Mouse (Mus musculus): ENCODE measurements at regions not wholly inside any gene's neighbourhood (a gene's known extent, or its start where the extent isn't known, plus 50 kb on each side); places are given as distances from the start of the nearest gene placed in this dataset.

DNA sequence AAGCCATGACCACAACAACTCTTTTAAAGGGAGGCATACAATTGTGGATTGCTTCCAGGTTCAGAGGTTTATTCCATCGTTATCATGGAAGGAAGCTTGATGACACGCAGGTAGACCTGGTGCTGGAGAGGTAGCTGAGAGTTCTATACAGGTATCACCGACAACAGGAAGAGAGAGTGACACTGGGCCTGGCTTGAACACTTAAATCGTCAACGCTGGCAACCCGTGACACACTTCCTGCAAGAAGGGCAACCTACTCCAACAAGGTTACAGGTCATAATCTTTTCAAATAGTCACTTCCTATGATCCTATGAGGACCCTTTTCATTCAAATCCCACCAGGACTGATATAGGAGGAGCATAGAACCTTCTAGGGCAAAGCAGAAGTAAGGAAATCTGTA lies 155.6 kb downstream of the Adamts15 start:
- WGBS, result 96% methylated on average over 6 of the region's 6 CpGs
- no peak for ATAC-seq (ENCODE audit: low FRiP score, low TSS enrichment)
- H3K4me2 ChIP-seq (ENCODE audit: low read length), result no peak overlapping the region
- H3K4me3 ChIP-seq (replicated peaks; ENCODE audit: low read depth, low read length), result no peak overlapping the region
- H3K27me3 ChIP-seq (ENCODE audit: control insufficient read depth, insufficient read depth, low read length), result no peaks in the 10 kb centered on the region
- no peaks in the 10 kb centered on the region for H3K4me1 ChIP-seq (ENCODE audit: control insufficient read depth, insufficient read depth, low read length)
- DNase-seq, result no peak
- H3K9ac ChIP-seq (replicated peaks; ENCODE audit: low read length), result no peak overlapping the region
- no peak overlapping the region for H3K27ac ChIP-seq (replicated peaks; ENCODE audit: low read depth, low read length)
- no peaks in the 10 kb centered on the region for H3K36me3 ChIP-seq (ENCODE audit: control insufficient read depth, insufficient read depth, low read length)
- H3K9me3 ChIP-seq (ENCODE audit: control insufficient read depth, low read length), result no peaks in the 10 kb centered on the region

DNA sequence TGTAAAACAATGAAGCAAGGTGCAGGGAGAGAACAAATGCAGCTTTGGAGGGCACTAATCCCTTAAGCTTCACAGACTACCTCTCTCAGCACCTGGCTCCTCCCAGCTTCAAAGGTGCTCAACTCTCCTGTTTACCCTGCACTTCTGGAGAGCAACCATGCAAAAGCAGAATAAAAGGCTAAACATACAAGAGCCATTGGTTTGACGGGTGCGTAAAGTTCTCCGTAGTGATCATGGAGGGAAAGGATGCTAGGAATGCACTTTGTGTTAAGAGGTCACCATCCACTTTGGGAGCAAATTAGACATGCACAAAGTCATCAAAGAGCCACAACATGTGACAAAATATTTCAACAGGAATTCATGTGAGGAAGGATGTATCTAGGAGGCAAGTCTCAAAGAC lies 156.1 kb downstream of the Adamts15 start:
- ATAC-seq (ENCODE audit: low FRiP score, low TSS enrichment), result no peak
- Histone ChIP-seq H3K36me3 (ENCODE audit: control insufficient read depth, insufficient read depth, low read length) (no peaks in the 10 kb centered on the region), H3K27ac (replicated peaks; ENCODE audit: low read depth, low read length) (no peak overlapping the region), H3K4me1 (ENCODE audit: control insufficient read depth, insufficient read depth, low read length) (no peaks in the 10 kb centered on the region), H3K4me2 (ENCODE audit: low read length) (no peak overlapping the region), H3K9me3 (ENCODE audit: control insufficient read depth, low read length) (no peaks in the 10 kb centered on the region), H3K9ac (replicated peaks; ENCODE audit: low read length) (no peak overlapping the region), H3K4me3 (replicated peaks; ENCODE audit: low read depth, low read length) (no peak overlapping the region), H3K27me3 (ENCODE audit: control insufficient read depth, insufficient read depth, low read length) (no peaks in the 10 kb centered on the region)
- DNase-seq, result no peak
- 69% methylated on average over 3 of the region's 3 CpGs for WGBS

DNA sequence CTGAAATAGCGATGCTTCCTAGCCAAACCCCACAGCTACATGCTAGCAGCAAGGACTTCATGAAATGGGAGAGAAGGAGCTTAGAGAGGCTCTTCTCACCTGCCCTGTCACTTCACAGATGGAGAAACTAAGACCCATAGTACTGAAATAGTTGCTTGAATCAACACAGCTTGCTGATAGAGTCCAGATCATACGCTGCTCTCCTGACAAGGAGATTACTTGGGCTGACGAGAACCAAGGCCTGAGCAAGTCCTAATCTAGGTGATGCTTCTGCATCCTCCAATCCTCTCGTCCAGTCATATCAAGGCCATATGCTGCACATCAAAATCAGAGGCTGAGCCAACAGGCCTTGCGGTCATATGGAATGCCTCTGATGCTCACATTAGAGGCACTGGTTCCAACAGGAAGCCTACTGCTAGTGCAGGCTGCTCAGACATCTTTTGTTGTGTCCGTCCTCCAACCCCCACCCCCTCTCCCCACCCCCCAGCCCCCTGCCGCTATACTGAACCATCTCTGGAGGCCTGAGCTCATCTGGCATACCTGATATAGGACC lies 157.2 kb downstream of the Adamts15 start:
- no peak overlapping the region for H3K27ac ChIP-seq (replicated peaks; ENCODE audit: low read depth, low read length)
- no peak overlapping the region for H3K9ac ChIP-seq (replicated peaks; ENCODE audit: low read length)
- no peaks in the 10 kb centered on the region for H3K4me1 ChIP-seq (ENCODE audit: control insufficient read depth, insufficient read depth, low read length)
- H3K4me3 ChIP-seq (replicated peaks; ENCODE audit: low read depth, low read length), result no peak overlapping the region
- no peaks in the 10 kb centered on the region for H3K36me3 ChIP-seq (ENCODE audit: control insufficient read depth, insufficient read depth, low read length)
- WGBS, result 77% methylated on average over 7 of the region's 7 CpGs
- no peaks in the 10 kb centered on the region for H3K9me3 ChIP-seq (ENCODE audit: control insufficient read depth, low read length)
- no peaks in the 10 kb centered on the region for H3K27me3 ChIP-seq (ENCODE audit: control insufficient read depth, insufficient read depth, low read length)
- DNase-seq (no peak), ATAC-seq (ENCODE audit: low FRiP score, low TSS enrichment) (no peak)
- no peak overlapping the region for H3K4me2 ChIP-seq (ENCODE audit: low read length)

GRCm38 (mm10) chr9:30762913-30763312 lies 159.3 kb downstream of the Adamts15 start:
- Histone ChIP-seq H3K27me3 (ENCODE audit: control insufficient read depth, insufficient read depth, low read length) (no peaks in the 10 kb centered on the region), H3K4me1 (ENCODE audit: control insufficient read depth, insufficient read depth, low read length) (no peaks in the 10 kb centered on the region), H3K9me3 (ENCODE audit: control insufficient read depth, low read length) (no peaks in the 10 kb centered on the region), H3K9ac (replicated peaks; ENCODE audit: low read length) (no peak overlapping the region), H3K4me3 (replicated peaks; ENCODE audit: low read depth, low read length) (no peak overlapping the region), H3K27ac (replicated peaks; ENCODE audit: low read depth, low read length) (no peak overlapping the region), H3K36me3 (ENCODE audit: control insufficient read depth, insufficient read depth, low read length) (no peaks in the 10 kb centered on the region), H3K4me2 (ENCODE audit: low read length) (no peak overlapping the region)
- ATAC-seq (ENCODE audit: low FRiP score, low TSS enrichment) (no peak), DNase-seq (peak; percentile 5)
- WGBS, result 88% methylated on average over 1 of the region's 1 CpGs

GRCm38 (mm10) chr9:30758121-30758520 lies 164.1 kb downstream of the Adamts15 start:
- Histone ChIP-seq H3K9ac (replicated peaks; ENCODE audit: low read length) (no peak overlapping the region), H3K4me3 (replicated peaks; ENCODE audit: low read depth, low read length) (no peak overlapping the region), H3K4me1 (ENCODE audit: control insufficient read depth, insufficient read depth, low read length) (no peaks in the 10 kb centered on the region), H3K9me3 (ENCODE audit: control insufficient read depth, low read length) (no peaks in the 10 kb centered on the region), H3K27me3 (ENCODE audit: control insufficient read depth, insufficient read depth, low read length) (no peaks in the 10 kb centered on the region), H3K27ac (replicated peaks; ENCODE audit: low read depth, low read length) (no peak overlapping the region), H3K4me2 (ENCODE audit: low read length) (no peak overlapping the region), H3K36me3 (ENCODE audit: control insufficient read depth, insufficient read depth, low read length) (no peaks in the 10 kb centered on the region)
- DNase-seq (no peak), ATAC-seq (ENCODE audit: low FRiP score, low TSS enrichment) (no peak)
- WGBS, result 91% methylated on average over 3 of the region's 3 CpGs

DNA sequence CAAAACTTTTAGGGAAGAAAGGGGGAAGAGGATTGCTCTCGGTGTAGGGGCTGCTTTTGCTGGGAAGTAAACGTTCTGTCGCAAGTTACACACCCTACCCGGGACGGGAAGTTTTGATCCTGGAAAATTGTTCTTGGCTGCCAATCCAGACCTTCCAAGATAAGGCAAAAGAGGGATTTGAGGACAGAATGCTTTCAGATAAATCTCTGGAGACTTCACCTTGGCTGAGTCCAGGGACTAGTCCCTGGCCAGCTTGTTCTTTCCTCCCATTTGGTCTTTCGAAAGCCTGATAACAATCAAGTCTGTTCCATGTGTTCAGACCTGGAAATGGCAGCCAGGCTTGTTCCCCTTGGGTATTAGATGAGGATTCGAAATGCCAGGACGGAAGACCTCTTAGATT lies 164.8 kb downstream of the Adamts15 start:
- WGBS, result 94% methylated on average over 8 of the region's 8 CpGs

DNA sequence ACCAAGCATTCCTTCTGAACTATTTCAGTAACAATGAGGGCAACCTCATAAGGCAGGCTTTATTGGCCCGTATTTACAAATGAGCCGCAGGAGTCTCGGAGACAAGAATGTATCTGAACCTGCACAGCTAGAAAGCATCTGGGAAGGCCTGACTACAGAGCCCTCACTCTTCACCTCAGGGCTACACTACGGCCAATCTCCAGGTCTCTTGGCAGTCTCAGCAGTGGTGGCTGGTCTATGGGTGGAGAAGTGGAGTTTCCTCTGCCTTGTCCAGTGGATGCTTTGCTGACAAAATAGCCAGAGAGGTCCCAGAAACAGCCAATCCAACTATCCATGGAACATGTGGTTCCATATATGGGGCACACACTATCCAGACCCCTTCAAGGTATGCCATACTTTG lies 165.5 kb downstream of the Adamts15 start:
- Histone ChIP-seq H3K9ac (replicated peaks; ENCODE audit: low read length) (no peak overlapping the region), H3K4me2 (ENCODE audit: low read length) (no peak overlapping the region), H3K4me1 (ENCODE audit: control insufficient read depth, insufficient read depth, low read length) (no peaks in the 10 kb centered on the region), H3K27me3 (ENCODE audit: control insufficient read depth, insufficient read depth, low read length) (no peaks in the 10 kb centered on the region), H3K36me3 (ENCODE audit: control insufficient read depth, insufficient read depth, low read length) (no peaks in the 10 kb centered on the region), H3K27ac (replicated peaks; ENCODE audit: low read depth, low read length) (no peak overlapping the region), H3K9me3 (ENCODE audit: control insufficient read depth, low read length) (no peaks in the 10 kb centered on the region), H3K4me3 (replicated peaks; ENCODE audit: low read depth, low read length) (no peak overlapping the region)
- WGBS, result 93% methylated on average over 4 of the region's 4 CpGs
- DNase-seq (no peak), ATAC-seq (ENCODE audit: low FRiP score, low TSS enrichment) (no peak)

More for the DNA sequence above, 164.8 kb downstream of the Adamts15 start:
- Histone ChIP-seq H3K27me3 (ENCODE audit: control insufficient read depth, insufficient read depth, low read length) (no peaks in the 10 kb centered on the region), H3K9me3 (ENCODE audit: control insufficient read depth, low read length) (no peaks in the 10 kb centered on the region), H3K9ac (replicated peaks; ENCODE audit: low read length) (no peak overlapping the region), H3K36me3 (ENCODE audit: control insufficient read depth, insufficient read depth, low read length) (no peaks in the 10 kb centered on the region), H3K27ac (replicated peaks; ENCODE audit: low read depth, low read length) (no peak overlapping the region), H3K4me3 (replicated peaks; ENCODE audit: low read depth, low read length) (no peak overlapping the region), H3K4me1 (ENCODE audit: control insufficient read depth, insufficient read depth, low read length) (no peaks in the 10 kb centered on the region), H3K4me2 (ENCODE audit: low read length) (no peak overlapping the region)
- ATAC-seq (ENCODE audit: low FRiP score, low TSS enrichment) (no peak), DNase-seq (no peak)

DNA sequence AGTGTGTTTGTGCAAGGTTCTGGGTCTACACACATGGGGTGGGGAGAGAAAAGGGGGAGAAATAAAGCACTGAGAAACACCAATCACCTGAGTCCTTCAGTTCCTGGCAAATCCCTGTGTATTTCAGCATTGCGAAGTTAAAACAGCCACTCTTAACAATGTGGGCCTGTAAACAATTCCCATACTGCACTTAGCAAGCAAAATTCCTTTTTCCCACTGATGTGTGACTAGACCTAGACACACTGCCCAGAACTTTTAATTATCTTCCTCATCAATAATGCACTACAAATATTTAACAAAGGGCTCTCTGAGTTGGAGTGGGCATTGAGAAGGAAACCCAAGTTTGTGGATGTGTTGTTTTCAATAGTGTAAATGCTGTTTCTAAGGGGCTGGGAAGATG lies 166.7 kb downstream of the Adamts15 start:
- Histone ChIP-seq H3K27ac (replicated peaks; ENCODE audit: low read depth, low read length) (no peak overlapping the region), H3K4me3 (replicated peaks; ENCODE audit: low read depth, low read length) (no peak overlapping the region), H3K9ac (replicated peaks; ENCODE audit: low read length) (no peak overlapping the region), H3K27me3 (ENCODE audit: control insufficient read depth, insufficient read depth, low read length) (no peaks in the 10 kb centered on the region), H3K9me3 (ENCODE audit: control insufficient read depth, low read length) (no peaks in the 10 kb centered on the region), H3K4me1 (ENCODE audit: control insufficient read depth, insufficient read depth, low read length) (no peaks in the 10 kb centered on the region), H3K36me3 (ENCODE audit: control insufficient read depth, insufficient read depth, low read length) (no peaks in the 10 kb centered on the region), H3K4me2 (ENCODE audit: low read length) (no peak overlapping the region)
- 92% methylated on average over 1 of the region's 1 CpGs for WGBS
- no peak for ATAC-seq (ENCODE audit: low FRiP score, low TSS enrichment)
- no peak for DNase-seq

- Histone ChIP-seq H3K9me3 (ENCODE audit: control insufficient read depth, low read length) (no peaks in the 10 kb centered on the region), H3K4me3 (replicated peaks; ENCODE audit: low read depth, low read length) (no peak overlapping the region), H3K4me1 (ENCODE audit: control insufficient read depth, insufficient read depth, low read length) (no peaks in the 10 kb centered on the region), H3K27ac (replicated peaks; ENCODE audit: low read depth, low read length) (no peak overlapping the region), H3K36me3 (ENCODE audit: control insufficient read depth, insufficient read depth, low read length) (no peaks in the 10 kb centered on the region), H3K9ac (replicated peaks; ENCODE audit: low read length) (no peak overlapping the region), H3K4me2 (ENCODE audit: low read length) (no peak overlapping the region), H3K27me3 (ENCODE audit: control insufficient read depth, insufficient read depth, low read length) (no peaks in the 10 kb centered on the region)
- 91% methylated on average over 5 of the region's 5 CpGs for WGBS
- ATAC-seq (ENCODE audit: low FRiP score, low TSS enrichment), result no peak
- DNase-seq, result no peak
These were observed 167.4 kb downstream of the Adamts15 start for GRCm38 (mm10) chr9:30754826-30755225.

Data from midbrain, embryonic 14.5 days (tissue).